Mouse (Mus musculus) heart, embryonic 15.5 days (tissue): ENCODE measurements around the gene 4930455H04Rik. TPM values are rescaled to one million over a fixed set of nuclear protein-coding genes. Genes with fewer than 3 reads are reported as not detected.

Source experiments
- ATAC-seq: fragments of 200-750 bp; cut with Nextera tagmentation; replicated peaks from 2 replicates; pipeline ENCODE4 v1.8.0; 2017; ENCODE audit warnings: low read depth, moderate TSS enrichment; ENCODE audit not compliant: insufficient number of reproducible peaks, insufficient read depth, low FRiP score
- H3K27ac ChIP-seq: fragments of 300-500 bp; sonication (generic); 2 replicates; pipeline ENCODE4 v1.5.1; 2015; ENCODE audit warnings: mild to moderate bottlenecking, inconsistent platforms
- H3K27me3 ChIP-seq: fragments of 300-500 bp; sonication (generic); 2 replicates; pipeline ENCODE4 v1.6.1; 2015; ENCODE audit warnings: inconsistent platforms
- H3K36me3 ChIP-seq: fragments of 300-500 bp; sonication (generic); 2 replicates; pipeline ENCODE4 v1.6.1; 2015; ENCODE audit warnings: mild to moderate bottlenecking, inconsistent platforms
- H3K4me1 ChIP-seq: fragments of 300-500 bp; sonication (generic); replicated peaks from 2 replicates; pipeline ENCODE4 v1.6.1; 2015; ENCODE audit warnings: inconsistent platforms
- H3K4me2 ChIP-seq: fragments of 300-500 bp; sonication (generic); 2 replicates; pipeline ENCODE4 v1.6.1; 2015; ENCODE audit warnings: inconsistent platforms, mild to moderate bottlenecking, moderate library complexity
- H3K4me3 ChIP-seq: fragments of 300-500 bp; sonication (generic); 2 replicates; pipeline ENCODE4 v1.5.1; 2015; ENCODE audit warnings: mild to moderate bottlenecking, inconsistent platforms
- H3K9ac ChIP-seq: fragments of 300-500 bp; sonication (generic); 2 replicates; pipeline ENCODE4 v1.6.1; 2015; ENCODE audit warnings: mild to moderate bottlenecking, inconsistent platforms
- H3K9me3 ChIP-seq: fragments of 300-500 bp; sonication (generic); replicated peaks from 2 replicates; pipeline ENCODE4 v1.6.1; 2016; ENCODE audit warnings: inconsistent platforms
- WGBS: fragments of 180-500 bp; shearing (Covaris S2); methylation state at CpG from one replicate; pipeline ENCODE4 v1.1.7; 2015; ENCODE audit warnings: mixed read lengths; 5-methylcytosine and 5-hydroxymethylcytosine counted together
- polyA plus RNA-seq: library from polyadenylated mRNA; unstranded; fragments of >200 nt; fragmentation: Nextera tagmentation; extraction: Ambion mirVana; gene quantifications from 2 replicates; pipeline ENCODE4 v1.2.1, GENCODE M21; 2015

4930455H04Rik gene
- polyA plus RNA-seq, 1 experiment from 2014 or later = not detected

- Histone ChIP-seq H3K36me3 (no peaks in the 10 kb centered on the region), H3K9ac (no peak overlapping the region), H3K4me2 (no peak overlapping the region), H3K27ac (no peak overlapping the region), H3K9me3 (no peaks in the 10 kb centered on the region), H3K4me1 (no peaks in the 10 kb centered on the region), H3K4me3 (no peak overlapping the region), H3K27me3 (no peaks in the 10 kb centered on the region)
- no peak for ATAC-seq
- WGBS = 62% methylated on average over 9 of the region's 9 CpGs
Observed at GRCm38 (mm10) chr3:117001686-117002485, 33.8 kb downstream of the 4930455H04Rik start.

- no peaks in the 10 kb centered on the region for H3K4me1 ChIP-seq
- H3K27me3 ChIP-seq = no peaks in the 10 kb centered on the region
- H3K4me2 ChIP-seq = no peak overlapping the region
- no peak overlapping the region for H3K27ac ChIP-seq
- H3K9ac ChIP-seq = no peak overlapping the region
- H3K4me3 ChIP-seq = no peak overlapping the region
- no peak for ATAC-seq
- 52% methylated on average over 6 of the region's 6 CpGs for WGBS
- H3K9me3 ChIP-seq = no peaks in the 10 kb centered on the region
- no peaks in the 10 kb centered on the region for H3K36me3 ChIP-seq
Observed at GRCm38 (mm10) chr3:117003379-117003778, 35.3 kb downstream of the 4930455H04Rik start.

- H3K27ac ChIP-seq = no peak overlapping the region
Observed at GRCm38 (mm10) chr3:117006636-117007035, 38.6 kb downstream of the 4930455H04Rik start.

GRCm38 (mm10) chr3:117007340-117007739 is 39.3 kb downstream of the 4930455H04Rik start:
- H3K36me3 ChIP-seq = no peaks in the 10 kb centered on the region
- no peaks in the 10 kb centered on the region for H3K4me1 ChIP-seq
- ATAC-seq = no peak
- H3K4me2 ChIP-seq = no peak overlapping the region
- no peaks in the 10 kb centered on the region for H3K27me3 ChIP-seq
- WGBS = 84% methylated on average over 6 of the region's 6 CpGs
- no peak overlapping the region for H3K4me3 ChIP-seq
- H3K27ac ChIP-seq = no peak overlapping the region
- no peak overlapping the region for H3K9ac ChIP-seq
- H3K9me3 ChIP-seq = no peaks in the 10 kb centered on the region

More at GRCm38 (mm10) chr3:117006636-117007035, 38.6 kb downstream of the 4930455H04Rik start:
- no peak overlapping the region for H3K9ac ChIP-seq
- no peaks in the 10 kb centered on the region for H3K9me3 ChIP-seq
- no peak for ATAC-seq
- no peaks in the 10 kb centered on the region for H3K36me3 ChIP-seq
- H3K4me3 ChIP-seq = no peak overlapping the region
- H3K27me3 ChIP-seq = no peaks in the 10 kb centered on the region
- H3K4me1 ChIP-seq = no peaks in the 10 kb centered on the region
- 82% methylated on average over 3 of the region's 3 CpGs for WGBS
- no peak overlapping the region for H3K4me2 ChIP-seq

- Histone ChIP-seq H3K4me2 (no peak overlapping the region), H3K9me3 (no peaks in the 10 kb centered on the region), H3K4me1 (no peaks in the 10 kb centered on the region), H3K9ac (no peak overlapping the region), H3K36me3 (no peaks in the 10 kb centered on the region), H3K27me3 (no peaks in the 10 kb centered on the region), H3K4me3 (no peak overlapping the region), H3K27ac (no peak overlapping the region)
- WGBS = 71% methylated on average over 6 of the region's 6 CpGs
- ATAC-seq = no peak
Observed at GRCm38 (mm10) chr3:117010182-117010581, 42.1 kb downstream of the 4930455H04Rik start.

- no peaks in the 10 kb centered on the region for H3K9me3 ChIP-seq
- 78% methylated on average over 3 of the region's 3 CpGs for WGBS
- no peaks in the 10 kb centered on the region for H3K27me3 ChIP-seq
- H3K36me3 ChIP-seq = no peaks in the 10 kb centered on the region
- ATAC-seq = no peak
- no peak overlapping the region for H3K4me3 ChIP-seq
- H3K4me2 ChIP-seq = no peak overlapping the region
- no peak overlapping the region for H3K9ac ChIP-seq
- no peak overlapping the region for H3K27ac ChIP-seq
- no peaks in the 10 kb centered on the region for H3K4me1 ChIP-seq
Observed at GRCm38 (mm10) chr3:117020319-117020718, 52.3 kb downstream of the 4930455H04Rik start.

GRCm38 (mm10) chr3:117021907-117022306 is 53.8 kb downstream of the 4930455H04Rik start:
- no peaks in the 10 kb centered on the region for H3K27me3 ChIP-seq
- no peak for ATAC-seq
- H3K36me3 ChIP-seq = no peaks in the 10 kb centered on the region
- H3K4me2 ChIP-seq = no peak overlapping the region
- no peaks in the 10 kb centered on the region for H3K4me1 ChIP-seq
- WGBS = 73% methylated on average over 7 of the region's 7 CpGs
- H3K27ac ChIP-seq = no peak overlapping the region
- H3K4me3 ChIP-seq = no peak overlapping the region
- no peak overlapping the region for H3K9ac ChIP-seq
- H3K9me3 ChIP-seq = no peaks in the 10 kb centered on the region

- Histone ChIP-seq H3K4me3 (no peak overlapping the region), H3K4me2 (no peak overlapping the region), H3K9ac (no peak overlapping the region), H3K4me1 (no peaks in the 10 kb centered on the region), H3K9me3 (no peaks in the 10 kb centered on the region), H3K36me3 (no peaks in the 10 kb centered on the region), H3K27ac (no peak overlapping the region), H3K27me3 (no peaks in the 10 kb centered on the region)
- no peak for ATAC-seq
- 60% methylated on average over 1 of the region's 1 CpGs for WGBS
Observed at GRCm38 (mm10) chr3:117024111-117024510, 56.0 kb downstream of the 4930455H04Rik start.

GRCm38 (mm10) chr3:117024557-117024956 is 56.5 kb downstream of the 4930455H04Rik start:
- WGBS = 63% methylated on average over 5 of the region's 5 CpGs
- Histone ChIP-seq H3K4me1 (no peaks in the 10 kb centered on the region), H3K4me2 (no peak overlapping the region), H3K27ac (no peak overlapping the region), H3K9me3 (no peaks in the 10 kb centered on the region), H3K36me3 (no peaks in the 10 kb centered on the region), H3K27me3 (no peaks in the 10 kb centered on the region), H3K9ac (no peak overlapping the region), H3K4me3 (no peak overlapping the region)
- ATAC-seq = no peak

- Histone ChIP-seq H3K4me3 (no peak overlapping the region), H3K36me3 (no peaks in the 10 kb centered on the region), H3K4me2 (no peak overlapping the region), H3K4me1 (no peaks in the 10 kb centered on the region), H3K9me3 (no peaks in the 10 kb centered on the region), H3K9ac (no peak overlapping the region), H3K27me3 (no peaks in the 10 kb centered on the region), H3K27ac (no peak overlapping the region)
- WGBS = 68% methylated on average over 3 of the region's 3 CpGs
- no peak for ATAC-seq
Observed at GRCm38 (mm10) chr3:117025421-117025820, 57.4 kb downstream of the 4930455H04Rik start.
